ENCODE assay signal across 7 mouse cellular contexts in the genomic region with DNA sequence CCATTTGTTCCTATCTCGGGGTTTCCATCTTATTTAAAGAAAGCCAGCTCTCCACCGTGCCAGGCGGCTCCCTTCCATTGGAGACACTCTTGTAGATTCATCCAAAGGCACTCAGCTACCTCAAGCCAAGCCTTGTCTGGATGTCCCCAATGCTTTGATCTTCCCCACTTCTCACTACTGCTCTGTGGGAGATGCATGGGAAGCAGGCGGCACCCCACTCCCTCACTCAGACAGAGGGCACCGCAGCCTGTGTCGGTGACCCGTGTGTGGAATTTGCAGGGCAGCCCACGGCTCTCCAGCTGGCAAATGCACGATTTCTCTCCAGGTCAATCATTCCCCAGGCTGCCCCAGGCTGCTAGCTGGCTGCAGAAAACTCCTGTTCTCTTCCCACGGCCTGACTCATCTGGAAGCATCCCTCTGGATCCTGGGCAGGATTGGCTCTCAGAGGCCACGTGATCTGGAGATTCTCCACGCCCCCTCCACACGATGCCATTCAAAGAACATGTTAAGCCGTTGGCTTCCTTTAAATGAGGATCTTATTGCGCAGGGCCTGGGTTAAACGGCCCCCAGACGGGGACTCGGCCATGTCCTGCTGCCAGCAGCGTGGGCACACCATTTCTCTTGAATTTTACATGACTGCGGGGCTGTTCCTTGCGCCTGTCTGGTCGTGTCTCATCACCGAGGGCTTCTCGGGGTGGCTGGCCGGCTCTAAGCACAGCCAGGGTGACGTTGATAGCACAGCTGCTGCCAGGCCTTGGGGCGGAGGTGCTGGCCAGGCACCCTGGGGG. TPM values are rescaled to one million over a fixed set of nuclear protein-coding genes. Genes with fewer than 3 reads are reported as not detected.
A peak's percentile ranks its signal among the peaks of the same experiment; 100 is the strongest.
DNase-seq lines count a peak whose midpoint lies in the region; ATAC-seq and TF ChIP-seq lines count a peak whose summit lies in the region.

No protein-coding gene starts in this region.

- no peak for TF ChIP-seq EP300 in lung, postnatal 0 days (IDR thresholded peaks at IDR 0.05)

- no peaks in the 10 kb centered on the region for H3K36me3 ChIP-seq in lung, postnatal 0 days (ENCODE audit: insufficient read depth, low read length)
- H3K36me3 ChIP-seq in embryonic facial prominence, embryonic 15.5 days, result no peaks in the 10 kb centered on the region
- no peaks in the 10 kb centered on the region for H3K36me3 ChIP-seq in hindbrain, embryonic 12.5 days
- H3K36me3 ChIP-seq in neural tube, embryonic 15.5 days, result no peaks in the 10 kb centered on the region

- intact Hi-C loops in left cerebral cortex, postnatal 10 days (cut with DNase I), result no loop called here

- no peak overlapping the region for H3K9ac ChIP-seq in lung, postnatal 0 days (replicated peaks; ENCODE audit: low read depth)
- H3K9ac ChIP-seq in embryonic facial prominence, embryonic 15.5 days, result no peak overlapping the region
- peak overlapping the region; percentile 55 for H3K9ac ChIP-seq in hindbrain, embryonic 12.5 days
- peak overlapping the region; percentile 44 for H3K9ac ChIP-seq in neural tube, embryonic 15.5 days (replicated peaks)

- H3K4me1 ChIP-seq in lung, postnatal 0 days (ENCODE audit: insufficient read depth, low read depth, low read length), result no peaks in the 10 kb centered on the region
- no peaks in the 10 kb centered on the region for H3K4me1 ChIP-seq in lung, adult 2 months (ENCODE audit: control insufficient read depth, insufficient read depth, low read length)
- H3K4me1 ChIP-seq in embryonic facial prominence, embryonic 15.5 days, result peaks cover 8% of the 10 kb centered on the region
- peaks cover 36% of the 10 kb centered on the region for H3K4me1 ChIP-seq in hindbrain, embryonic 12.5 days
- H3K4me1 ChIP-seq in neural tube, embryonic 15.5 days, result peaks cover 12% of the 10 kb centered on the region

- WGBS in lung, postnatal 0 days, result 17% methylated on average over 27 of the region's 27 CpGs
- 16% methylated on average over 27 of the region's 27 CpGs for WGBS in lung, adult 2 months
- WGBS in embryonic facial prominence, embryonic 15.5 days, result 19% methylated on average over 27 of the region's 27 CpGs
- whole genome bisulfite sequencing in hindbrain, embryonic 12.5 days, result 18% methylated on average over 27 of the region's 27 CpGs
- 14% methylated on average over 27 of the region's 27 CpGs for WGBS in neural tube, embryonic 15.5 days

- no peak overlapping the region for H3K4me2 ChIP-seq in lung, postnatal 0 days (replicated peaks; ENCODE audit: low read depth, low read length)
- H3K4me2 ChIP-seq in embryonic facial prominence, embryonic 15.5 days (replicated peaks), result peak overlapping the region; percentile 56
- peak overlapping the region; percentile 63 for H3K4me2 ChIP-seq in hindbrain, embryonic 12.5 days (replicated peaks)
- H3K4me2 ChIP-seq in neural tube, embryonic 15.5 days, result peak overlapping the region; percentile 73

- DNase-seq in lung, postnatal 0 days (ENCODE audit: low spot score), result peak; percentile 18
- no peak for DNase-seq in lung, adult 2 months
- DNase-seq in left cerebral cortex, postnatal 10 days (ENCODE audit: extremely low spot score in 1 of 2, low spot score in 2 of 2), result peak; percentile 70 to 71

- H3K4me3 ChIP-seq in lung, postnatal 0 days (ENCODE audit: low read depth, low read length), result no peak overlapping the region
- H3K4me3 ChIP-seq in lung, adult 2 months (replicated peaks; ENCODE audit: extremely low read depth, low read depth, low read length), result no peak overlapping the region
- H3K4me3 ChIP-seq in embryonic facial prominence, embryonic 15.5 days (replicated peaks), result peak overlapping the region; percentile 31
- peak overlapping the region; percentile 33 for H3K4me3 ChIP-seq in hindbrain, embryonic 12.5 days
- H3K4me3 ChIP-seq in neural tube, embryonic 15.5 days (replicated peaks), result peak overlapping the region; percentile 37

- H3K27me3 ChIP-seq in lung, postnatal 0 days (replicated peaks; ENCODE audit: insufficient read depth, low read length), result no peaks in the 10 kb centered on the region
- H3K27me3 ChIP-seq in embryonic facial prominence, embryonic 15.5 days, result no peaks in the 10 kb centered on the region; the same call in 1 of the 2 replicates
- H3K27me3 ChIP-seq in hindbrain, embryonic 12.5 days, result peaks cover 21% of the 10 kb centered on the region
- no peaks in the 10 kb centered on the region for H3K27me3 ChIP-seq in neural tube, embryonic 15.5 days (replicated peaks)

- TF ChIP-seq CTCF in lung, postnatal 0 days (IDR thresholded peaks at IDR 0.05), result no peak
- no peak for TF ChIP-seq CTCF in lung, adult 2 months (IDR thresholded peaks at IDR 0.05; ENCODE audit: insufficient read depth, low read length)

- no peak for TF ChIP-seq POLR2A in lung, adult 2 months (IDR thresholded peaks at IDR 0.05; ENCODE audit: borderline replicate concordance, extremely low read depth, low read depth, low read length)

- no peaks in the 10 kb centered on the region for H3K9me3 ChIP-seq in lung, postnatal 0 days (ENCODE audit: low read length)
- no peaks in the 10 kb centered on the region for H3K9me3 ChIP-seq in embryonic facial prominence, embryonic 15.5 days (replicated peaks)
- H3K9me3 ChIP-seq in hindbrain, embryonic 12.5 days (replicated peaks), result no peaks in the 10 kb centered on the region
- H3K9me3 ChIP-seq in neural tube, embryonic 15.5 days (replicated peaks), result no peaks in the 10 kb centered on the region

- no peak; the same call in 1 of the 2 replicates for ATAC-seq in lung, postnatal 0 days
- peak; percentile 61 for ATAC-seq in embryonic facial prominence, embryonic 15.5 days (ENCODE audit: insufficient number of reproducible peaks, low FRiP score, low TSS enrichment, low read depth)
- peak; percentile 88 for ATAC-seq in hindbrain, embryonic 12.5 days (ENCODE audit: low FRiP score)
- peak; percentile 93 for ATAC-seq in neural tube, embryonic 15.5 days (ENCODE audit: low FRiP score)
- ATAC-seq in activated CD4-positive, CD25-positive, alpha-beta regulatory T cell, adult 4 months, result no peak

- no peak overlapping the region for H3K27ac ChIP-seq in lung, postnatal 0 days (ENCODE audit: low read length)
- no peak overlapping the region for H3K27ac ChIP-seq in embryonic facial prominence, embryonic 15.5 days (replicated peaks)
- H3K27ac ChIP-seq in hindbrain, embryonic 12.5 days, result peak overlapping the region; percentile 75
- H3K27ac ChIP-seq in neural tube, embryonic 15.5 days (replicated peaks), result peak overlapping the region; percentile 74

RNA-seq across cellular contexts. Expression of gene Hmx1, which starts 58.9 kb away (rescaled TPM):
- not detected in 2 replicates for polyA plus RNA-seq in lung, postnatal 0 days (2015; fragmentation: Nextera tagmentation; extraction: Ambion mirVana)
- polyA plus RNA-seq in lung, adult 2 months (2012; rRNA removed), result not detected in 2 replicates
- polyA plus RNA-seq in embryonic facial prominence, embryonic 15.5 days (2015; fragmentation: Nextera tagmentation; extraction: Ambion mirVana), result 1.2 and 1.7 TPM in 2 replicates
- polyA plus RNA-seq in hindbrain, embryonic 12.5 days (2016; fragmentation: Nextera tagmentation; extraction: Ambion mirVana), result 15.5 and 17.3 TPM in 2 replicates
- total RNA-seq in left cerebral cortex, postnatal 10 days (2021), result not detected
- 0.73 and 1.4 TPM in 2 replicates for polyA plus RNA-seq in neural tube, embryonic 15.5 days (2015; fragmentation: Nextera tagmentation; extraction: Ambion mirVana)
- not detected for polyA plus RNA-seq in activated CD4-positive, CD25-positive, alpha-beta regulatory T cell, adult 4 months (2017; shearing (Covaris generic))

Comparison
In these comparisons a context has a peak if more than half of its experiments do, and no peak if none do; other contexts are left out.
1. ATAC-seq: peak in embryonic facial prominence, embryonic 15.5 days (single experiment), hindbrain, embryonic 12.5 days (single experiment) and neural tube, embryonic 15.5 days (single experiment); none in lung, postnatal 0 days (single experiment) and activated CD4-positive, CD25-positive, alpha-beta regulatory T cell, adult 4 months (single experiment).
2. H3K27ac ChIP-seq: peak in hindbrain, embryonic 12.5 days (single experiment) and neural tube, embryonic 15.5 days (single experiment); none in lung, postnatal 0 days (single experiment) and embryonic facial prominence, embryonic 15.5 days (single experiment).
3. H3K4me3 ChIP-seq: peak in embryonic facial prominence, embryonic 15.5 days (single experiment), hindbrain, embryonic 12.5 days (single experiment) and neural tube, embryonic 15.5 days (single experiment); none in lung, postnatal 0 days (single experiment) and lung, adult 2 months (single experiment).
4. H3K9ac ChIP-seq: peak in hindbrain, embryonic 12.5 days (single experiment) and neural tube, embryonic 15.5 days (single experiment); none in lung, postnatal 0 days (single experiment) and embryonic facial prominence, embryonic 15.5 days (single experiment).